Mouse (Mus musculus) lung, postnatal 4 days (tissue): ENCODE measurements around the gene Olfr1062.
A peak's percentile ranks its signal among the peaks of the same experiment; 100 is the strongest.
"Not testable (repeated sequence)": the region's sequence is repeated elsewhere in the genome, so short reads cannot be mapped to it uniquely, and the experiment has no call there.

Source experiments
- DNase-seq, 2 experiments: peaks; one replicate each; pipeline ENCODE4 v3.0.0; 2021

The Olfr1062 gene

DNA sequence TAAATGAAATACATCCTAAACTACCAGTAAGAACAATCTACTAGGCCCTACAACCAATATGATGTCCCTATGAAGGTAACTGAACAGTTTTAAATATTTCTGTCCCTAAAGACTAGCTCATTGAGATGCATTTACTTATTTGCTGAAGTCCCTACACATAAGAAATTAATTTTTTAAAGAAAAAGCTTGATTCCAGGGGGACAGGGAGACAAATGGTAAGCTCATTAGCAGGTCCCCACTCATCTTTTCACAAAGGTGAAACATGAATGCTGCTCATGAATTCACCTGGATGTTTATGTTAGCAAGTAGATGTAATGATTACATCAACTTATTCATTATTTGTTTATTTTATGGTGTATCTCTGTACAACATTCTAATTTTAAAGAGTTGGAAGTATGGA lies at the start of gene Olfr1062:
TSS of gene Olfr1062 (minus strand) at position 101 of the 400 bp plus-strand sequence.
- DNase-seq = not testable (repeated sequence)

DNA sequence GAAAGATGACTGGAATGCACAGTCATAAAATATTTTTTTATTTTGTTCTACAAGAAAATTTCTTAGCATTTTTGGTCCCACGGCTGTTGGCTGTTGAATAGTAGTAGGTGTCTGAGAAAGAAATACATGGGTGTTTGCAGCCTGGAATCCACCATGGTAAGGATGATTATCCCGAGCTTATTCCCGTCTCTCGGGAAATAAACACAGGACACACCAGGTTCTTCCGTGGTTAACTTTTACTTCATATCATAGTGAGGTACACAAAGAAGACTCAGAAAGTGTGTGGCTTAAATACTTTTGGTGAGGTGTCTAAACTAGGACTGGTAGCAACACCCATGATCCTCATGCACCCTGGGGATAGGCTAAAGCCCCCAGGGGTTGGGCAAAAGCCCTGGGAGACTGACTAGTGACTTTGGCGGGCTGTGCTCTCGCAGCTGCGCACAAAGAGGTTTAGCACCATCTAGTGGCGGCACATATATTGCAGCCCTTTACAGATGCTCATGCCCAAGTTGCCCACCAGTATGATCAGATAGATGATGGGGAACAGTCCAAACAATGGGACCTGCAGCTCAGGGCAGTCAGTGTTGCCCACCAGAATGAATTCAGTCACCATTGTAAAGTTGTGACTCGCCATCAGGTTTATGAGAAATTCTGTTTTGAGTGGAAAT lies 38.0 kb upstream of the Olfr1062 start:
- DNase-seq = peak; percentile 25

DNA sequence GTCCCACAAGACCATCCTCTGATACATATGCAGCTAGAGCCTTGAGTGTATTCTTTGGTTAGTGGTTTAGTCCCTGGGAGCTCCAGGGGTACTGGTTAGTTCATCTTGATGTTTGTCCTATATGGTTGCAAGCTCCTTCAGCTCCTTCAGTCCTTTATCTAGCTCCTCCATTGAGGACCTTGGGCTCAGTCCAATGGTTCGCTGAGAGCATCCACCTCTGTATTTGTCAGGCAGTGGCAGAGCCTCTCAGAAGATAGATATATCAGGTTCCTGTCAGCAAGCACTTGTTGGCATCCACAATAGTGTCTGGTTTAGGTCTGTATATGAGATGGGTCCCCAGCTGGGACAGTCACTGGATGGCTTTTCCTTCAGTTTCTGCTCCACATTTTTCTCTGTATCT lies 33.9 kb upstream of the Olfr1062 start:
- DNase-seq = no peak

DNA sequence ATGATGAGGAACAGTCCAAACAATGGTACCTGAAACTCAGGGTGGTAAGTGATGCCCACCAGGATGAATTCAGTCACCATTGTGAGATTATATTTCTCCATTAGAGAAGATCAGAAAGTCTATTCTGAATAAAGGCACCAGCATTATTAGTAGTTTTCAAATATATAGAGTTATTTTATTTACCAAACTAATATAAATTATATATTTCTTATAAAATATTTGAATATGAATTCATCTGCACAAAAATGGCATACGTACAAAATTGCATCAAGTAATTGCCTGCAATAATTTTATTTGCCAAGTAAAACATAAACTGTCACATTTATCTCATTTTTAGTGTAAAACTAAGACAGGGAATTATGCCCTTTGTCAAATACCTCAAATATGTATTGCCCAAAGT lies 29.6 kb upstream of the Olfr1062 start, which contains the start of gene Olfr1066:
TSS of gene Olfr1066 (minus strand) at position 101 of the 400 bp plus-strand sequence.
- DNase-seq = no peak

- DNase-seq = not testable (repeated sequence)
Measured at GRCm38 (mm10) chr2:86450491-86450890, 23.9 kb upstream of the Olfr1062 start, which contains the start of gene Olfr1065. TSS of gene Olfr1065 (minus strand) at chr2:86450591.

DNA sequence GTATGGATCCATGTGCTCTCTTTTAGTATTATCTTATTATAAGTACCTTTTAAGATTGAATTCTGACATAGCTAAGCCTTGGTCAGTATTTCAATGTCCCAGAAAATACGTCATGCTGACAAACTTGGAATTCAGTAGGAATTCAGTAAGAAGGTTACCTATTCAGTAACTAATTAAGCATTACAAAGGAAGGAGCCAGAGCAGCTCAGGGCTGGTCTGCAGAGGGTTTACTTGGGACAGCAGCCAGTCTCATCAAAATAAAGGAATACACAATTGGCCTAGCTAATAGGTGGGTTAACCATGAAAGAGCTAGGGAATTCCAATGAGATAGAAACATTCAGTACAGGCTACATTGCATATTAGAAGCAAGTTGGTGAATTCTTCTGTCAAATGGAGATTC lies 15.6 kb upstream of the Olfr1062 start:
- DNase-seq = not testable (repeated sequence)

DNA sequence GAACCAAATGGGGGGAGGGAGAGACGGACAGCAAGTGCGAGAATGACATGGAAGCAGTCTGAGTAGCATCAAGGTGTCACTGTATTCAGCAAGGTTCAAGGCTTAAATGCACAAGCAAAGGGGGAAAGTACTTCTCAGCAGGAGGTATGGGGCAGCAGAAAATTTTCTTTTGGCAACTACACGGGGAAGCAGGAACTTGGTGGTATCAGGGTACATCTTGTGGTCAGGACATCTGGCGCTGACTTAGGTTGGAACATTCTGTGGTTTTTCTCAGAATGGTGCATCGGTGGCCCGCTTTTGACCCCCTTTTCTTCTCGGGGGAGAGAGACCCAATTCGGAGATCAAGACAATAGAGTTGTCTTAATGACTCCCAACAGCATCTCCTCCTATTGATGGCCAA lies 2.0 kb upstream of the Olfr1062 start:
- DNase-seq = not testable (repeated sequence)

DNA sequence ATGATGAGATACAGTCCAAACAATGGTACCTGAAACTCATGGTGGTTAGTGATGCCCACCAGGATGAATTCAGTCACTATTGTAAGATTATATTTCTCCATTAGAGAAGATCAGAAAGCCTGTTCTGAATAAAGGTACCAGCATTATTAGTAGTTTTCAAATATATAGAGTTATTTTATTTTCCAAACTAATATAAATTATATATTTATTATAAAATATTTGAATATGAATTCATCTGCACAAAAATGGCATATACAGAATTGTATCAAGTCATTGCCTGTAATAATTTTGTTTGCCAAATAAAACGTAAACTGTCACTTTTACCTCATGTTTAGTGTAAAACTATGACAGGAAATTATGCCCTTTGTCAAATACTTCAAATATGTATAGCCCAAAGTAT lies 12.6 kb downstream of the Olfr1062 start, which contains the start of gene Olfr1061:
TSS of gene Olfr1061 (minus strand) at position 101 of the 400 bp plus-strand sequence.
- DNase-seq = no peak

DNA sequence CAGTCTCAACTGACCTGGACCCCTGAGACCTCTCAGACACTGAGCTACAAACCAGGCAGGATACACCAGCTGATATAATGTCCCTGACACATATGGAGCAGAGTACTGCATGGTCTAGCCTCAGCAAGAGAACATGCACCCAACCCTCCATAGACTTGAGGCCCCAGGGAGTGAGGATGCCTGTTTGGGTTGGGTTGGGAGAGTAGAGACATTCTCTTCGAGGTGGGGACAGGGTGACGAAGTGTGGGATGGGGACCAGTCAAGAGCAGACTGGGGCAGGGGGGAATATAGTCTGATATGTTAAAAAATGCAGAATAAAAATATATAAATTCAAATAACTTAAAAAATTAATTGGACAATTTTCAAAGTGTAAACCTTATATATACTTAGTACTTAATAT lies 31.4 kb downstream of the Olfr1062 start:
- DNase-seq = no peak

DNA sequence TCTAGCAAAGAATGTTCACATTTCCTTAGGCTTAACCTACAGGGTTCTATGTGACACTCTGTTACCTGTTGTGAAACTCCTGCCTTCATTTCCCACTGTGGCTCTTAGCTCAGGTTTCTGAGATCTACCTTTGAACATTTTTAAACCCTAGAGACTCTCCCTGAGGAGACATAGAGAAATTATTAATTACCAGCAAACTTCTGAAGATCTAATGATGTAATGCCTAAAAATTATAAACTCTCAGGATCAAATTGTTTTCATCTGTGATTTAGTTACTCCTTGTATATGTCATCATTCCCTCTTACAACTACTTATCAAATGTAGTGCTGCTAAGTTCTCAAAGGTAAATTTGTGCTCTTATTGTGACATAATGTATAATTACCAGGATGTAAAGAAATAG lies 38.1 kb downstream of the Olfr1062 start, which contains the start of gene Olfr1058:
TSS of gene Olfr1058 (minus strand) at position 101 of the 400 bp plus-strand sequence.
- DNase-seq = not testable (repeated sequence)

DNA sequence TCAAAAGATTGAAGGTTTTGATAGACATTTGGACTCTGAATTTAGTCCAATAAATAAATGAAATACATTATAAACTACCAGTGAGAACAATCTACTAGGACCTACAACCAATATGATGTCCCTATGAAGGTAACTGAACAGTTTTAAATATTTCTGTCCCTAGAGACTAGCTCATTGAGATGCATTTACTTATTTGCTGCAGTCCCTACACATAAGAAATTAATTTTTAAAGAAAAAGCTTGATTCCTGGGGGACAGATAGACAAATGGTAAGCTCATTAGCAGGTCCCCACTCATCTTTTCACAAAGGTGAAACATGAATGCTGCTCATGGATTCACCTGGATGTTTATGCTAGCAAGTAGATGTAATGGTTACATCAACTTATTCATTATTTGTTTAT lies 48.3 kb downstream of the Olfr1062 start, which contains the start of gene Olfr1057:
TSS of gene Olfr1057 (minus strand) at position 101 of the 400 bp plus-strand sequence.
- no peak for DNase-seq
